Mouse (Mus musculus) effector memory CD4-positive, alpha-beta T cell, adult 5 months (primary cell): ENCODE measurements around the gene Dnajc13. TPM values are rescaled to one million over a fixed set of nuclear protein-coding genes. Genes with fewer than 3 reads are reported as not detected.

Experiments used
- polyA plus RNA-seq: library from polyadenylated mRNA; unstranded; fragments of 100-300 nt; shearing (Covaris generic); gene quantifications from one replicate; pipeline ENCODE4 v1.2.1, GENCODE M21; 2017

Dnajc13 gene
- 57.3 TPM for polyA plus RNA-seq

GRCm38 (mm10) chr9:104262823-104263352 lies at the start of gene Dnajc13:
Gene Dnajc13, minus strand, starts transcription at chr9:104262930.

GRCm38 (mm10) chr9:104126833-104127232 lies 135.9 kb downstream of the Dnajc13 start, which contains the start of gene Ackr4:
Gene Ackr4, minus strand, starts transcription at chr9:104126933.

Other genes with a start within 250 kb of the Dnajc13 start
- gene Gm28305, start 222.3 kb downstream of the Dnajc13 start, polyA plus RNA-seq, result not detected
- 28.6 TPM for gene Uba5, start 199.8 kb downstream of the Dnajc13 start, polyA plus RNA-seq
- 5.2 TPM for gene Acad11, start 199.6 kb downstream of the Dnajc13 start, polyA plus RNA-seq
- gene Ackr4, start 136.0 kb downstream of the Dnajc13 start, polyA plus RNA-seq, result not detected
- gene Acpp, start 74.8 kb upstream of the Dnajc13 start, polyA plus RNA-seq, result 20.7 TPM